Mouse (Mus musculus) forebrain, embryonic 16.5 days (tissue): ENCODE data around the gene Fam136a. TPM values are rescaled to one million over a fixed set of nuclear protein-coding genes. Genes with fewer than 3 reads are reported as not detected.

ENCODE experiments used
- ATAC-seq: fragments of 200-750 bp; cut with Nextera tagmentation; 2 replicates; pipeline ENCODE4 v1.8.0; 2017; ENCODE audit warnings: mild to moderate bottlenecking, moderate library complexity
- H3K27ac ChIP-seq: fragments of 300-500 bp; sonication (generic); 2 replicates; pipeline ENCODE4 v1.5.1; 2014; ENCODE audit warnings: low read length, control low read depth
- H3K27me3 ChIP-seq: fragments of 300-500 bp; sonication (generic); replicated peaks from 2 replicates; pipeline ENCODE4 v1.6.1; 2014; ENCODE audit warnings: low read length; ENCODE audit not compliant: control insufficient read depth, insufficient read depth
- H3K36me3 ChIP-seq: fragments of 300-500 bp; sonication (generic); 2 replicates; pipeline ENCODE4 v1.6.1; 2014; ENCODE audit not compliant: control insufficient read depth, insufficient read depth
- H3K4me1 ChIP-seq: fragments of 300-500 bp; sonication (generic); replicated peaks from 2 replicates; pipeline ENCODE4 v1.6.1; 2014; ENCODE audit warnings: low read length; ENCODE audit not compliant: control insufficient read depth, insufficient read depth
- H3K4me2 ChIP-seq: fragments of 300-500 bp; sonication (generic); 2 replicates; pipeline ENCODE4 v1.6.1; 2014; ENCODE audit warnings: mild to moderate bottlenecking, low read length, control low read depth
- H3K4me3 ChIP-seq: fragments of 300-500 bp; sonication (generic); replicated peaks from 2 replicates; pipeline ENCODE4 v1.5.1; 2014; ENCODE audit warnings: mild to moderate bottlenecking, low read length, control low read depth
- H3K9ac ChIP-seq: fragments of 300-500 bp; sonication (generic); replicated peaks from 2 replicates; pipeline ENCODE4 v1.6.1; 2014; ENCODE audit warnings: low read depth, low read length, control low read depth
- H3K9me3 ChIP-seq: fragments of 300-500 bp; sonication (generic); 2 replicates; pipeline ENCODE4 v1.6.1; 2016; ENCODE audit warnings: low read length; ENCODE audit not compliant: control insufficient read depth
- WGBS: fragments of 180-500 bp; shearing (Covaris S2); extraction: QIAGEN DNeasy Blood & Tissue Kit; methylation state at CpG from one replicate; pipeline ENCODE4 v1.1.7; 2014; 5-methylcytosine and 5-hydroxymethylcytosine counted together
- polyA plus RNA-seq: library from polyadenylated mRNA; unstranded; fragments of >200 nt; fragmentation: Nextera tagmentation; extraction: Ambion mirVana; gene quantifications from 2 replicates; pipeline ENCODE4 v1.2.1, GENCODE M21; 2015

Gene Fam136a
- polyA plus RNA-seq, 1 experiment from 2014 or later = 128 TPM

- Histone ChIP-seq H3K4me2 (no peak overlapping the region), H3K9ac (no peak overlapping the region), H3K36me3 (no peaks in the 10 kb centered on the region), H3K27me3 (no peaks in the 10 kb centered on the region), H3K9me3 (no peaks in the 10 kb centered on the region), H3K27ac (no peak overlapping the region), H3K4me3 (no peak overlapping the region), H3K4me1 (peaks cover 21% of the 10 kb centered on the region)
- 87% methylated on average over 2 of the region's 2 CpGs for WGBS
- ATAC-seq = no peak
These were observed 34.5 kb downstream of the Fam136a start for GRCm38 (mm10) chr6:86399995-86400394.

- ATAC-seq = no peak
- Histone ChIP-seq H3K9ac (no peak overlapping the region), H3K27me3 (no peaks in the 10 kb centered on the region), H3K4me1 (peaks cover 11% of the 10 kb centered on the region), H3K4me2 (peak overlapping the region; percentile 37), H3K9me3 (no peaks in the 10 kb centered on the region), H3K36me3 (no peaks in the 10 kb centered on the region), H3K4me3 (peak overlapping the region; percentile 13; the same call in 1 of the 2 replicates), H3K27ac (no peak overlapping the region)
- 7% methylated on average over 9 of the region's 9 CpGs for WGBS
These were observed 35.5 kb downstream of the Fam136a start for GRCm38 (mm10) chr6:86400972-86401371.

GRCm38 (mm10) chr6:86402681-86403607 is 37.5 kb downstream of the Fam136a start:
- WGBS = 40% methylated on average over 12 of the region's 12 CpGs
- Histone ChIP-seq H3K27ac (no peak overlapping the region), H3K9ac (peak overlapping the region; percentile 35; the same call in 1 of the 2 replicates), H3K4me1 (peaks cover 16% of the 10 kb centered on the region), H3K9me3 (no peaks in the 10 kb centered on the region), H3K4me3 (peak overlapping the region; percentile 85), H3K36me3 (no peaks in the 10 kb centered on the region), H3K27me3 (no peaks in the 10 kb centered on the region), H3K4me2 (peak overlapping the region; percentile 55)
- no peak for ATAC-seq

- Histone ChIP-seq H3K4me3 (peak overlapping the region; percentile 85), H3K4me1 (peaks cover 16% of the 10 kb centered on the region), H3K27me3 (no peaks in the 10 kb centered on the region), H3K27ac (peak overlapping the region; percentile 100), H3K36me3 (no peaks in the 10 kb centered on the region), H3K9me3 (no peaks in the 10 kb centered on the region), H3K4me2 (peak overlapping the region; percentile 55), H3K9ac (peak overlapping the region; percentile 100; the same call in 1 of the 2 replicates)
- ATAC-seq = peak; percentile 74
- under 1% methylated on average over 15 of the region's 15 CpGs for WGBS
These were observed 38.3 kb downstream of the Fam136a start for GRCm38 (mm10) chr6:86403728-86404099.

- peak within 1 kb of the TSS; percentile 85 for H3K4me3 ChIP-seq
- ATAC-seq = peak; percentile 98
- H3K9me3 ChIP-seq = no peaks in the 10 kb centered on the region
- WGBS = under 1% methylated on average over 60 of the region's 62 CpGs
- peak within 1 kb of the TSS; percentile 100 for H3K9ac ChIP-seq
- no peaks in the 10 kb centered on the region for H3K27me3 ChIP-seq
- H3K4me2 ChIP-seq = peak within 1 kb of the TSS; percentile 89
- H3K27ac ChIP-seq = peak within 1 kb of the TSS; percentile 100
- H3K4me1 ChIP-seq = peaks cover 16% of the 10 kb centered on the region
- H3K36me3 ChIP-seq = no peaks in the 10 kb centered on the region
These were observed 38.8 kb downstream of the Fam136a start, which contains the start of gene Tia1 for GRCm38 (mm10) chr6:86404100-86404861. Gene Tia1 (plus strand): TSS chr6:86404219.

- no peak for ATAC-seq
- under 1% methylated on average over 11 of the region's 11 CpGs for WGBS
- Histone ChIP-seq H3K4me3 (peak overlapping the region; percentile 85), H3K27me3 (no peaks in the 10 kb centered on the region), H3K9me3 (no peaks in the 10 kb centered on the region), H3K36me3 (no peaks in the 10 kb centered on the region), H3K9ac (peak overlapping the region; percentile 100), H3K4me2 (peak overlapping the region; percentile 89), H3K27ac (peak overlapping the region; percentile 100), H3K4me1 (peaks cover 20% of the 10 kb centered on the region)
These were observed 39.5 kb downstream of the Fam136a start for GRCm38 (mm10) chr6:86404996-86405395.

- H3K4me3 ChIP-seq = peak overlapping the region; percentile 40
- no peak overlapping the region for H3K9ac ChIP-seq
- ATAC-seq = no peak
- H3K9me3 ChIP-seq = no peaks in the 10 kb centered on the region
- no peaks in the 10 kb centered on the region for H3K36me3 ChIP-seq
- H3K4me2 ChIP-seq = peak overlapping the region; percentile 89
- H3K27ac ChIP-seq = no peak overlapping the region
- H3K27me3 ChIP-seq = no peaks in the 10 kb centered on the region
- H3K4me1 ChIP-seq = peaks cover 20% of the 10 kb centered on the region
These were observed 40.9 kb downstream of the Fam136a start for GRCm38 (mm10) chr6:86406306-86406705.

- Histone ChIP-seq H3K27ac (no peak overlapping the region), H3K36me3 (peaks cover 44% of the 10 kb centered on the region), H3K9me3 (no peaks in the 10 kb centered on the region), H3K4me3 (no peak overlapping the region), H3K9ac (no peak overlapping the region), H3K27me3 (no peaks in the 10 kb centered on the region), H3K4me2 (no peak overlapping the region), H3K4me1 (no peaks in the 10 kb centered on the region)
- no peak for ATAC-seq
- 92% methylated on average over 6 of the region's 6 CpGs for WGBS
These were observed 53.3 kb downstream of the Fam136a start for GRCm38 (mm10) chr6:86418711-86419110.

GRCm38 (mm10) chr6:86419239-86419638 is 53.8 kb downstream of the Fam136a start:
- 89% methylated on average over 3 of the region's 3 CpGs for WGBS
- Histone ChIP-seq H3K36me3 (peaks cover 44% of the 10 kb centered on the region), H3K4me3 (no peak overlapping the region), H3K4me2 (no peak overlapping the region), H3K27ac (no peak overlapping the region), H3K9me3 (no peaks in the 10 kb centered on the region), H3K9ac (no peak overlapping the region), H3K4me1 (no peaks in the 10 kb centered on the region), H3K27me3 (no peaks in the 10 kb centered on the region)
- no peak for ATAC-seq
